Mouse (Mus musculus) CH12.LX (cell line): ENCODE data around the gene Dnajc16.

ENCODE experiments used
- BHLHE40 ChIP-seq: IDR thresholded peaks from 2 replicates; pipeline ENCODE4 v1.6.1; 2011; ENCODE audit warnings: mild to moderate bottlenecking, low read depth, low read length, improper control_type of control experiment
- CTCF ChIP-seq, 2 experiments: IDR thresholded peaks in 1 of 2; conservative IDR thresholded peaks in 1 of 2; 2 replicates each; pipeline ENCODE4 v1.5.1; 2011 to 2012; ENCODE audit warnings: low read depth in 2 of 2, low read length in 2 of 2, improper control_type of control experiment in 1 of 2, inconsistent platforms in 1 of 2, mild to moderate bottlenecking in 1 of 2, moderate library complexity in 1 of 2
- JUN ChIP-seq: IDR thresholded peaks from 2 replicates; pipeline ENCODE4 v1.6.1; 2011; ENCODE audit warnings: low read depth, mild to moderate bottlenecking, low read length, improper control_type of control experiment, moderate library complexity; ENCODE audit not compliant: insufficient read depth
- JUND ChIP-seq: conservative IDR thresholded peaks from 2 replicates; pipeline ENCODE4 v1.6.1; 2011; ENCODE audit warnings: low read depth, low read length, improper control_type of control experiment
- MAFK ChIP-seq: IDR thresholded peaks from 2 replicates; pipeline ENCODE4 v1.6.1; 2011; ENCODE audit warnings: low read length, improper control_type of control experiment; ENCODE audit not compliant: insufficient replicate concordance
- MAX ChIP-seq: IDR thresholded peaks from 2 replicates; pipeline ENCODE4 v1.6.1; 2011; ENCODE audit warnings: low read length, improper control_type of control experiment
- POLR2A ChIP-seq: IDR thresholded peaks from 2 replicates; pipeline ENCODE4 v1.6.1; 2011; ENCODE audit warnings: low read depth, mild to moderate bottlenecking, improper control_type of control experiment, low read length
- POLR2AphosphoS2 ChIP-seq: IDR thresholded peaks from 2 replicates; pipeline ENCODE4 v1.6.1; 2011; ENCODE audit warnings: low read depth, low read length, improper control_type of control experiment
- USF1 ChIP-seq: IDR thresholded peaks from 2 replicates; pipeline ENCODE4 v1.6.1; 2014; ENCODE audit warnings: low read depth, mild to moderate bottlenecking, inconsistent platforms, low read length, improper control_type of control experiment
- ZC3H11A ChIP-seq: IDR thresholded peaks from 2 replicates; pipeline ENCODE4 v1.6.1; 2012; ENCODE audit warnings: low read depth, mild to moderate bottlenecking, inconsistent platforms, low read length, improper control_type of control experiment
- ZMIZ1 ChIP-seq: IDR thresholded peaks from 2 replicates; pipeline ENCODE4 v1.6.1; 2012; ENCODE audit warnings: low read depth, mild to moderate bottlenecking, inconsistent platforms, low read length, improper control_type of control experiment

- no peak for TF ChIP-seq POLR2A
- TF ChIP-seq CTCF (conservative IDR thresholded peaks at IDR 0.05 in 1 of 2, IDR thresholded peaks at IDR 0.05 in 1 of 2; ENCODE audit: low read depth in 2 of 2, low read length in 2 of 2), result no peak
- no peak for TF ChIP-seq JUND
- no peak for TF ChIP-seq BHLHE40
- TF ChIP-seq USF1, result no peak
- TF ChIP-seq MAX, result no peak
- no peak for TF ChIP-seq JUN
- TF ChIP-seq MAFK, result no peak
- TF ChIP-seq ZC3H11A, result no peak
- no peak for TF ChIP-seq ZMIZ1
- no peak for TF ChIP-seq POLR2AphosphoS2
These were observed 61.5 kb downstream of the Dnajc16 start for GRCm38 (mm10) chr4:141729266-141729665.
